Mouse (Mus musculus) kidney, embryonic 14.5 days (tissue): Measurements from ENCODE around the gene C130050O18Rik. TPM values are rescaled to one million over a fixed set of nuclear protein-coding genes. Genes with fewer than 3 reads are reported as not detected.

ENCODE experiments used
- ATAC-seq: fragments of 200-750 bp; cut with Nextera tagmentation; 2 replicates; pipeline ENCODE4 v1.8.0; 2017; ENCODE audit warnings: moderate number of reproducible peaks, mild to moderate bottlenecking, moderate TSS enrichment, moderate library complexity; ENCODE audit not compliant: low FRiP score, low TSS enrichment
- H3K27ac ChIP-seq: fragments of 300-500 bp; sonication (generic); 2 replicates; pipeline ENCODE4 v1.5.1; 2014; ENCODE audit warnings: low read depth, mild to moderate bottlenecking, low read length, moderate library complexity, mixed read lengths
- H3K27me3 ChIP-seq: fragments of 300-500 bp; sonication (generic); 2 replicates; pipeline ENCODE4 v1.6.1; 2014; ENCODE audit warnings: mild to moderate bottlenecking, low read length; ENCODE audit not compliant: control insufficient read depth, insufficient read depth
- H3K36me3 ChIP-seq: fragments of 300-500 bp; sonication (generic); 2 replicates; pipeline ENCODE4 v1.6.1; 2014; ENCODE audit warnings: low read length, mixed read lengths; ENCODE audit not compliant: control insufficient read depth, insufficient read depth
- H3K4me1 ChIP-seq: fragments of 300-500 bp; sonication (generic); 2 replicates; pipeline ENCODE4 v1.6.1; 2014; ENCODE audit warnings: low read length, mixed read lengths; ENCODE audit not compliant: control insufficient read depth, insufficient read depth
- H3K4me2 ChIP-seq: fragments of 300-500 bp; sonication (generic); replicated peaks from 2 replicates; pipeline ENCODE4 v1.6.1; 2014; ENCODE audit warnings: low read depth, mild to moderate bottlenecking, low read length
- H3K4me3 ChIP-seq: fragments of 300-500 bp; sonication (generic); 2 replicates; pipeline ENCODE4 v1.5.1; 2014; ENCODE audit warnings: mild to moderate bottlenecking, low read length
- H3K9ac ChIP-seq: fragments of 300-500 bp; sonication (generic); 2 replicates; pipeline ENCODE4 v1.6.1; 2014; ENCODE audit warnings: low read depth, mild to moderate bottlenecking, low read length, moderate library complexity
- H3K9me3 ChIP-seq: fragments of 300-500 bp; sonication (generic); 2 replicates; pipeline ENCODE4 v1.6.1; 2016; ENCODE audit warnings: low read length; ENCODE audit not compliant: control insufficient read depth
- WGBS: fragments of 180-500 bp; shearing (Covaris S2); extraction: QIAGEN DNeasy Blood & Tissue Kit; methylation state at CpG from one replicate; pipeline ENCODE4 v1.1.7; 2014; 5-methylcytosine and 5-hydroxymethylcytosine counted together
- polyA plus RNA-seq: library from polyadenylated mRNA; unstranded; fragments of >200 nt; fragmentation: Nextera tagmentation; extraction: Ambion mirVana; gene quantifications from 2 replicates; pipeline ENCODE4 v1.2.1, GENCODE M21; 2014

The C130050O18Rik gene
- polyA plus RNA-seq = 0.47 and 0.77 TPM in 2 replicates

DNA sequence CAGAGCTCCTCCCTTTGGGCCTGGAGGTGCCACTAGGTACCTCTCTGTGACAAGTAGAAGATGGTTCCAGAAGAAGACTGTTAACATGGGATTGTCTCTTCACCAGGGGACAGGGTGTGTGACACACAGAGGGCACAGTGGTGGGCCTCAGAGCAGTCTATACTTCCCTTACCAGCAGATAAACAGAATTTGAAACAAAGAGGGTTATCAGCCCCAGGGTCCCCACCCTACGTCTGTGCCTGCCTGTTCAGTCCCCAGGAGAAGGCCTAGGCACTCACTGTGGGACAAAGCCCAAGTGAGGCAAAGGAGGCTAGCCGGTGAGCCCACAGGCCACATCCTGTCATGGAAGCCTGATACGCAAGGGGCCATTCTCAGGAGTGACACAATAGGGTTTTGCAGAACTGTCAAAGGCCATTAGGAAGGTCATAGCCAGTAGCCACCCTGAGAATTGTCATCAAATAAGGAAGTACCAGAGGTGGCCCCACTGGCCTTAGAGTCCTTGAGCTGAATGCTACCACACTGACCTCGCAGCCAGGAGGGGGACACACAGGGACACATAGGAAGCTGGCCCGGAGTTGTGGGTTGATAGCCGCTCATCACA lies at the start of gene C130050O18Rik:
Gene C130050O18Rik, plus strand, starts transcription at position 480 of the 601 bp plus-strand sequence.
- H3K9ac ChIP-seq = no peak within 1 kb of the TSS
- H3K4me1 ChIP-seq = peaks cover 20% of the 10 kb centered on the region; the same call in 1 of the 2 replicates
- no peaks in the 10 kb centered on the region for H3K36me3 ChIP-seq
- ATAC-seq = no peak
- WGBS = 86% methylated on average over 6 of the region's 6 CpGs
- H3K4me2 ChIP-seq = no peak within 1 kb of the TSS
- no peaks in the 10 kb centered on the region for H3K9me3 ChIP-seq
- no peaks in the 10 kb centered on the region for H3K27me3 ChIP-seq
- H3K27ac ChIP-seq = peak within 1 kb of the TSS; percentile 4; the same call in 1 of the 2 replicates
- H3K4me3 ChIP-seq = no peak within 1 kb of the TSS

- WGBS = 80% methylated on average over 2 of the region's 2 CpGs
- Histone ChIP-seq H3K9ac (no peak overlapping the region), H3K27me3 (no peaks in the 10 kb centered on the region), H3K4me2 (no peak overlapping the region), H3K4me1 (peaks cover 7% of the 10 kb centered on the region), H3K4me3 (no peak overlapping the region), H3K36me3 (peaks cover 6% of the 10 kb centered on the region; the same call in 1 of the 2 replicates), H3K27ac (no peak overlapping the region), H3K9me3 (no peaks in the 10 kb centered on the region)
- ATAC-seq = no peak
Observed at GRCm38 (mm10) chr5:139358653-139359052, 46.4 kb upstream of the C130050O18Rik start.

- no peak for ATAC-seq
- Histone ChIP-seq H3K4me1 (peaks cover 7% of the 10 kb centered on the region), H3K36me3 (peaks cover 6% of the 10 kb centered on the region; the same call in 1 of the 2 replicates), H3K4me3 (no peak overlapping the region), H3K27ac (no peak overlapping the region), H3K9ac (no peak overlapping the region), H3K9me3 (no peaks in the 10 kb centered on the region), H3K4me2 (no peak overlapping the region), H3K27me3 (no peaks in the 10 kb centered on the region)
- 94% methylated on average over 5 of the region's 5 CpGs for WGBS
Observed at GRCm38 (mm10) chr5:139359244-139359643, 45.8 kb upstream of the C130050O18Rik start.

DNA sequence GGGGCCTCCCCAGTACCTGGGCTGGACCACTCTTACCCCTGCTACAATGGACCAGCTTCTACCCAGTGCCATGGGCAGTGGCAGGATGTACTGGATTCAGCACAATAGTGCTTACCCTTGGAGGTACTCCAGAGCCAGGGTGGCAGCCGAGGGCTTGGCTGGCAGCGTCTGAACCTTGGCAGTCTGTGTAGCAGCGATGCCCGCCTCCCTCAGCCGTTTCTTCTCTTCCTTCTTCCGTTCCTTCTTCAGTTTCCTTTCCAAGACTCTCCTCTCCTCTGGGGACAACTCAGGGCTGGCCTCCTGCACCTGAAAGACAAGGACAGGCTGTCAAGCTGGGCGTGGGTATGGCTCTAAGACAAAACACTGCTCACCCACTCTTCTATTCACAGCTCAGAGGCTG lies 41.2 kb upstream of the C130050O18Rik start:
- no peak overlapping the region for H3K27ac ChIP-seq
- WGBS = 69% methylated on average over 7 of the region's 7 CpGs
- H3K9me3 ChIP-seq = no peaks in the 10 kb centered on the region
- peaks cover 4% of the 10 kb centered on the region; the same call in 1 of the 2 replicates for H3K36me3 ChIP-seq
- ATAC-seq = no peak
- H3K27me3 ChIP-seq = no peaks in the 10 kb centered on the region
- H3K4me1 ChIP-seq = peaks cover 12% of the 10 kb centered on the region
- H3K4me2 ChIP-seq = no peak overlapping the region
- H3K9ac ChIP-seq = no peak overlapping the region
- no peak overlapping the region for H3K4me3 ChIP-seq

DNA sequence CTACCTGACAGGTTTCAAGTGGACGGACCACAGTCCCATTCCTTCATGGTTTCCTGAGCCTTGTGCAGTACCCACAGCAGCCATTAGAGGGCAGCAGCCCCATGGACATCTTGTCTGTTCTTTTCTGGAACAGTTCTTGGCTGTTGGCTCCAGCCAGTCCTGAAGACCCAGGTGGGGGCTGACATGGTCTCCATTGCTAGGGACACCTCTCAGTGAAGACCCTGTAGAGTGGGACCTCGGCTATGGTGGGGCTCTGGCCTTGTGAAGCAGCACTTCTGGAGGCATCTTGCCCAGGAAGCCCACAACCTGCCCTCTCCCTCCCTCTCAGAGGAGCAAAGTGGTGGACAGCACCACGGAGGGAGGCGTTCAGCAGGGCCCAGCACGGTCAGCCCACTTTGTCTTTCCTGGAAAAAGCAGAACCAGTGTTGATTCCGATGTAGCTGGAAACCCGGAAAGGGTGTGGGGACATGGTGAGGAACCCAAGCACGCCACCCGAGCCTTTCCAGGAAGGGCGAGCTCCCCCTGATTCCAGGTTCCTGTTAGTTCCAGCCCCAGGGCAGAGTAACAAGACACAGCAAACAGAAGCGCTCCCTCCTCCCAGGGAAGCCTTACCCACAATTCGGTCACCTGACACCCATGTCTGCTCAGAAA lies 40.7 kb upstream of the C130050O18Rik start:
- Histone ChIP-seq H3K27me3 (no peaks in the 10 kb centered on the region), H3K9me3 (no peaks in the 10 kb centered on the region), H3K4me1 (peaks cover 12% of the 10 kb centered on the region), H3K9ac (0 out of 2 replicates have a peak overlapping the region, but pooled peaks have one; percentile 32), H3K4me2 (no peak overlapping the region), H3K36me3 (peaks cover 4% of the 10 kb centered on the region; the same call in 1 of the 2 replicates), H3K27ac (peak overlapping the region; percentile 26; the same call in 1 of the 2 replicates), H3K4me3 (no peak overlapping the region)
- ATAC-seq = peak; percentile 69
- 17% methylated on average over 12 of the region's 12 CpGs for WGBS

DNA sequence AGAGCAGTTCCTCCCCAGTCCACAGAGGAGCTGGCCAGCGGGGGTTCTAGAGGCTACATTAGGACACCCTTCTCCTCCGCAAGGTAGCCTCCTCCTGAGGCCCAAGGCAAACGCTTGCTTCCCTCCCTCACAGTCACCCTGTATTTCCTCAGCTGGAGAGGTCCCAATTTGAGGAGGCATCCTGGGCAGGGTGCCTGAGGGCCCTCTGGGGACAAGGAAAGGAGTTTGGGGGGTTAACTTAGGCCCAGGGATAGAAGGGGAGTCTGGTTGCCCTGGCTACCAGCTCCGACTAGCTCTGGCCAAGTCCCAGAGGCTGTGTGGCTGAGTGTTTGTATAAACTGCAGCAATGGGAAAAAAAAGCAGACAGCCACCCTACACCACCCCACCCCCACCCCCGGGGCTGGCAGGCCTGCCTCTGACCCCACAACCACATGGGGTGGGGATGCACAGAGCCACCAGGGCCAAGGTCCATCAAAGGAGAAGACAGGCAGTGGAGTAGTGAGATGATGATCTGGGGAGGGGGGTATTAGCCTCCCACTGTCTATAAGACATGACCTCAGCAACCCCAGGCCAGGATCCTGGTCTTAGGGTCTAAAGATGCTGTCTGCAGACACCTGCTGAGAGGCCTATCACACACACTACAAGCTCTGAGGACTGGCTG lies 40.0 kb upstream of the C130050O18Rik start:
- H3K4me2 ChIP-seq = no peak overlapping the region
- H3K27ac ChIP-seq = no peak overlapping the region; the same call in 1 of the 2 replicates
- 0 out of 2 replicates have a peak overlapping the region, but pooled peaks have one; percentile 32 for H3K9ac ChIP-seq

GRCm38 (mm10) chr5:139365827-139366226 lies 39.3 kb upstream of the C130050O18Rik start:
- Histone ChIP-seq H3K9me3 (no peaks in the 10 kb centered on the region), H3K27me3 (no peaks in the 10 kb centered on the region), H3K4me2 (no peak overlapping the region), H3K36me3 (peaks cover 4% of the 10 kb centered on the region; the same call in 1 of the 2 replicates), H3K27ac (no peak overlapping the region), H3K9ac (no peak overlapping the region), H3K4me1 (peaks cover 15% of the 10 kb centered on the region), H3K4me3 (no peak overlapping the region)
- 95% methylated on average over 1 of the region's 1 CpGs for WGBS
- no peak for ATAC-seq

More for the DNA sequence above, 40.0 kb upstream of the C130050O18Rik start:
- WGBS = 24% methylated on average over 5 of the region's 5 CpGs
- peaks cover 12% of the 10 kb centered on the region for H3K4me1 ChIP-seq
- peaks cover 4% of the 10 kb centered on the region; the same call in 1 of the 2 replicates for H3K36me3 ChIP-seq
- no peak for ATAC-seq
- no peaks in the 10 kb centered on the region for H3K9me3 ChIP-seq
- no peak overlapping the region for H3K4me3 ChIP-seq
- H3K27me3 ChIP-seq = no peaks in the 10 kb centered on the region

- no peak overlapping the region for H3K27ac ChIP-seq
Observed at GRCm38 (mm10) chr5:139366484-139366883, 38.6 kb upstream of the C130050O18Rik start.

More at GRCm38 (mm10) chr5:139366484-139366883, 38.6 kb upstream of the C130050O18Rik start:
- Histone ChIP-seq H3K9ac (no peak overlapping the region), H3K4me3 (no peak overlapping the region), H3K9me3 (no peaks in the 10 kb centered on the region), H3K4me2 (no peak overlapping the region), H3K27me3 (no peaks in the 10 kb centered on the region), H3K36me3 (peaks cover 4% of the 10 kb centered on the region; the same call in 1 of the 2 replicates), H3K4me1 (peaks cover 22% of the 10 kb centered on the region)
- no peak for ATAC-seq
- WGBS = 84% methylated on average over 11 of the region's 11 CpGs
